Mouse (Mus musculus) embryo, embryonic 10 days (tissue): ENCODE results near the gene Atg2a.
"Not testable (repeated sequence)": the region's sequence is repeated elsewhere in the genome, so short reads cannot be mapped to it uniquely, and the experiment has no call there.

Experiments
- DNase-seq: peaks from one replicate; pipeline ENCODE4 v3.0.0-alpha.2; 2015; ENCODE audit warnings: low spot score

Gene Atg2a

DNA sequence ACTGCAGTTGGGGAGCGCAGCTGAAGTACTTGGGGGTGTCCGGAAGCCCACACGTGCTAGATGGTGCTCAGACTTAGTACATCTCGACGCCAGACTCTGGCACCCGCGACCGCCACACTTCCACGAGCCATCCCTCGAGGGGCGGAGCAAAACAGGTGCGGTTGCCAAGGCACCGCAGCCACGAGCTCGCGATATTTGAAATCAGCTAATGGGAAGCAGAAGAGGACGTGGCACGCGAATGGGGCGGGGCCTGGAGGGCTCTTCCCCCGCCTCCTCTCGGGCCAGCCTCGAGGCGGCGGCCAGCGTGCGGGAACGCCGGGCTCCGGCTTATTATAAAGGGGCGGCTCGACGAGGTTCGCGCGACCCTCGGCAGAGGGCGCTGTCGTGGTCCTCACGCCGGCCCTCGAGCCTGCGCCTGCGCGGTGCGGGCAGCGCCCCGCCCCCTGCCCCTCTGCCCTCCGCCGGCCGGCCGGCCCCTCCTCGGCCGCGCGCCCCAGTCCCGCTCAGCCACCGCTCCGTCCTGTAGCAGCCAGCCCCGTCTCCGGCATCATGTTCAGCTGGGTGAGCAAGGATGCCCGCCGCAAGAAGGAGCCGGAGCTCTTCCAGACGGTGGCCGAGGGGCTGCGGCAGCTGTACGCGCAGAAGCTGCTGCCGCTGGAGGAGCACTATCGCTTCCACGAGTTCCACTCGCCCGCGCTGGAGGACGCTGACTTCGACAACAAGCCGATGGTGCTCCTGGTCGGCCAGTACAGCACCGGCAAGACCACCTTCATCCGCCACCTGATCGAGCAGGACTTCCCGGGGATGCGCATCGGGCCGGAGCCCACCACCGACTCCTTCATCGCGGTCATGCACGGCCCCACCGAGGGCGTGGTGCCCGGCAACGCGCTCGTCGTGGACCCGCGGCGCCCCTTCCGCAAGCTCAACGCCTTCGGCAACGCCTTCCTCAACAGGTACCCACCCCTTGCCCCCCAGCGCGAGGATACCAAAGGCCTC lies 35.3 kb downstream of the Atg2a start, which contains the start of gene Ehd1:
Gene Ehd1 (plus strand): TSS at position 300 of the 996 bp plus-strand sequence.
- DNase-seq: peak; percentile 99

DNA sequence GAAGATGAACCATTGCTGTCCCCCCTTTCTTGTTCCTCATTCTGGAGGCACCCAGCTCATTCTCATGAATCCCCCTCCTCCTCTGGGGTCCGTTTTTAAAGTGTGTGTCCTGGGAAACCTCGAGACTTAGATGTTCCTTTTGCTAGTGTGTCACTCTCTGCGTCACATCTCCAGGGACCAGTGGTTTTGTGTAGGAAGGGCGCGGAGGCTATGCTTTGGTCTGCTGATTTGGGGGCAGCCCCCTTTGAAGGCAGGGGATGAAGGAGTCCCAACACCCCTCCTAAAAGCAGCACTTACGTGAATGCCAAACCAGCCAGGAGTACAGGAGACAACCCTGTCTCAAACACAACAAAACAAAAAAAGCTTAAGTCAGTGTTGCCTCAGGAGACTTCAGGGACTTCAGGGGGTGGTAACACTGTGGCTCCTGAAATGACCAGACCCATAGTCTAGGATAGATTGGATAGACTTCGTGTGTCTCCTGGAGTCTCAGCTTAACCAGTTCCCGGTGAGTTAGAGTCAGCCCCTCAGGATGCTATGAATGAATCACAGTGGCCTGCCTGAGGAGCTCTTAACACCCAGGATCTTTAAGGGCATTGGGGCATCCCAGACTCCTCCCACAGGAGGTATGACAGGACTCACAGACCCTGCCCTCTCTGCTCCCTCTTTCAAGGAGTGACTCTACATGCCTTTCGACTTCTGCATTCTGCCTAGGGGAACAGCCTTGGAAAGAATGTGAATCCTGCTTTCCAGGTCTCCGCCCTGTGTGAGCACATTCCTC lies 36.4 kb downstream of the Atg2a start:
- DNase-seq: peak; percentile 77

DNA sequence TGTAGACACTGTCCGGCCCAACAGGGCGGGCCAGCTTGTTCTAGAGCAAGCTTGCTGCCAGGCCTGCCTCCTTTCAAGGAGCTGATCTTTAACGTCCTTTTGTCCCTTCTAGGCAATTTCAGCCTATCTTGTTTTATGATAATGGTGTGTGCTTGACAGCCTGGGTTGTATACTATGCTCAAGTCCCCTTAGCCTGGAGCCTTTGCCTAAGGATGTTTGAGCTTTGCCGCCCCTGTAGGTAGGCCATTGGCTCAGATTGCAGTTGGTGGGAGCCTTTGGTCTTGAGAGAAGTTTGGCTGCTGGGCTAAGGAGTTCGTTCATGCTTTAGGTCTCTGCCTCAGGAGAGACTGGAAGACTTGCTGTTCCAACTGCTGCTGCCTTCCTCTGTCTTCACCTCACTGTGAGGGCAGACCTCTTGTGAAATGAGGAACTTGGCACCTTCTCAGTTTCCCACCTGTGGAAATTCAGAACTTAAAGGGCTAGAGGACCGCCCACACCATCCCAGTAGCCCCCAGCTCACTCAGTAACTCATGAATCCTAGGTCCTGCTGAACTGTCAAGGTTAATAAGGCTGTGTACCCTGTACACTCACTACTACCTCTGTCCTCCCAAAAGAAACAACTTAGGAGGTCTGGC lies 37.1 kb downstream of the Atg2a start:
- no peak for DNase-seq

DNA sequence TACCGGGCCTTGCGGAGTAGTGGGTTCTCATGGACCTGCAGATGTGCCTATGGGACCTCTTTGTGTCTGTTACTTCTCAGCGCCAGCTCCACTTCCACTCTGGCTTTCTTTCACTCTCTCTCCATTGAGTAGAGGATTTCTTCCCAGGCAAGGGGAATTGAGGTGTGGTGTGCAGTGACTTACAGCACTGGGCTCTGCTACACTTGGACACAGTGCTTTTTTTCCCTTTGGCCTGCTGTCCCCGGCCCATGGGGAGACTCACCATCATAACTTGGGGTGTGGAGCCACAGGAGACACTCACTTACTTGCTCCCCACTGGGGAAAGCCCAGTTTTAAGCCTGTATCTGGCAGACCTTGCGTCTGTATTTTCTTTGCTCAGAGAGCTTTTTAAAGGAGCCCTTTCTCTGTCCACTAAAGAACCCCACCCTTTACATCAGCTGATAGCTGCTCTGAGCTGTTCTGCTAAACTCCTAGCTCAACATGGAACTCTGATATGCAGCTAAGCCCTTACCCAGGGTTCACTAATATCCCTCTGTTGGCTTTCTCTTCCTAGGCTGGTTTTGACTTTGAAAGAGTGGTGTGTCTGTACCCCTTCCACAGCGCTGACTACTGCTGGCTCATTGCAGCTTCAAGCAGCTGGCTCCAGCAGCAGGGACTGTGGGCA lies 38.1 kb downstream of the Atg2a start:
- DNase-seq: no peak

DNA sequence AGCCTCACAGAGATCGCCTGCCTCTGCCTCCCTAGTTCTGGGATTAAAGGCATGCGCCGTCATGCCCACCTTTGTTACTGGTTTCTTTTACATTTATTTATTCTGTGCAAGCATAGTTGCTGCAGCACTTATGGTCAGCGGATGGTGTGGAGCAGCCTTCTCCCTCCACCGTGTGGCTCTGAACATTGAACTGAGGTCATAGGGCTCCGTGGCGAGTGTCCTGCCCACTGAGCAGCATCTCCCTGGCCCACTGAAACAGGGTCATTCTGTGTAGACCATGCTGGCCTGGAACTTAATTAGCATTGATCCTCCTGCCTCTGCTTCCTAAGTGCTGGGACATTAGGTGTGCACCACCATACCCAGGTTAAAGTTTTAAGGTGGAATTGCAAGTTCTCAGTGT lies 39.1 kb downstream of the Atg2a start:
- no peak for DNase-seq

DNA sequence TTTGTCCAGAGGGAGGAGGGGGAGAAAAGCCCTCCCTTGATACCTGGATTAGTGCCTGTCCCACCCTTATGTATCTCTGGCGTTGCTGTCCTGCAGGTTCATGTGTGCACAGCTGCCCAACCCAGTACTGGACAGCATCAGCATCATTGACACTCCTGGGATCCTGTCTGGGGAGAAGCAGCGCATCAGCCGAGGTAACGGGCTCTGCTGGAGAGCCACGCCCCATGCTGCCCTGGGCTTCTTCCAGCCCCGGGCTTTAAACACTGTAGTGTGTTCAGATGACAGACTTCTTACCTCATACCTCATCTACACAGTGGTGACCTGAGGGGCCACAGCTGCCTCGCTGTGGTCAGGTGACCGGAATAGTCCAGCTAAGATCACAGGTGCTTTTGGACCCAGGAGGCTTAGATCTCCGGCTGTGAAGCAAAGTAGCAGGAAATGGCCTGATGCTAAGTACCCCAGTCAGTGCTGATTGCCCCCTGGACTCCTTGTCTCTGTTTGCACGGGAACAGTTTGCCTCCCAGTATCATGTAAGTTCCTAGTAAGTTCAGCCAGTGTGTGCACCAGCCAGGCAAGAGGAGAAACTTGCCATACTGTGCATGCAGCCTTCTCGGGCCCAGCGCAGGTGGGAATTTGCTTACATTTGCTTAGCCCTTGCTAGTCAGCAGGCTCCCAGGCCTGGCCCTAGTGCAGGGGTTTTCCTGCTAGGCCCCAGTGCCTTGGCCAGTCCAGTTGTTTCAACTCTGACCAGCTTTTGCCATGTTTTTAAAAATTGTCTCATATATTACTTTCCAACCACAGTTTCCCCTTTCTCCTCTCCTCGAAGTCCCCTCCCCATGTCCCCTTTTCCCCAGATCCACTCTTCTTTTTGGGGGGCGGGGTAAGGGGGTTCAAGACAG lies 39.9 kb downstream of the Atg2a start:
- DNase-seq: no peak

DNA sequence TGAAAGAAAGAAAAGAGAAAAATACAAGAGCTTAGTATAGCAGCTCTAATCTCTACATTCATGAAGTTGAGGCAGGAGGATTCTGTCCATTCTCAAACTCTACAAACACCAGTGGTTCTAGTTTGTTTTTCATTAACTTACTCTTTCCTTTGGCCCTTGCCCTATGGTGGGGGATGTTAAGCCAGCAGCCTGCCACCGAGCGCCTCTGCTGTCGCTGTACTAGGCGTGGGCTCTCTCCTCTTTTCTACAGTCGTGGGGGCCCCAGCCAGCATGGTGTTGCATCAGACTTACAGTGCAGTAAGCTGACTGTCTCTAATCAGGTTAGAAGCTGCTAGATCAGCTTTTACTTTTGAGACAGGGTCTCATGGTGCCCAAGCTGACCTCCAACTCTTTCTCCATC lies 41.5 kb downstream of the Atg2a start:
- DNase-seq: no peak

DNA sequence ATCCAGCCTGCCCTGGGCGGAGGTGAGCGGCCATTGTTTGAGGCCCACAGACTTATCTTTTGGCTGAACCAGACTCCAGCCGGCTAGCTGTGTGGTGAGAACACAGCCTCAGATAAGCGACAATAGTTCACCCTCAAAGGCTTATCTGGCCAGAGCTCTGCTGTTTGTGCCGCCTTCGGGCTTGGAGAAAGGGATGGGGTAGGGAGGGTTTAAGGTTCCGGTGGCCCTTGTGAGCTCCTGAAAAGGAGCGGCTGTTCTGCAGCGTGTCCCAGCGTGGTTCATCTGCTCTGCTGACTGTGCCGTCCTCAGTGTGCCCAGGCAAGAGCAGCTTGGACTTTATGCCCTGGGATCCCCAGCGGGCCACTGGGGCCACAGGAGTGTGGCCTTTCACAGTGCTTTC lies 43.0 kb downstream of the Atg2a start:
- DNase-seq: no peak

DNA sequence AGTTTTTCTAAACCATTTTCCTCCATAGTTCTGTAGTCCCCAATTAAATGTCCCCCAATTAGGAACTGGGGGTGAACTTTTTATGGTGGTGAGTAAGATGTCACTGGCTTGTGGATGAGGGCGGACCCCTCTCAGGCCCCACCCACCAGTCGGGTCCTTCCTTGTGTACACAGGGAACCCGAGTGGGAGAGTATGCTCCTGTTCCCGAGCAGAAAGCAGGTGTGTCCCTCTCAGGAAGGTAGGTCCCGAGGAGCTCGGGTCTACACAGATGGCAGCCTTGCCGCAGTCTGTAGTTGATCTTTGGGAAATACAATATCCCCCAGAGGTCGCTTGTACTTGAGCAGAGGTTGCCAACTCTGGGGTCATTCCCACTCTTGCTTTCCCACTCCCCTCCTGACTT lies 43.8 kb downstream of the Atg2a start:
- DNase-seq: no peak

DNA sequence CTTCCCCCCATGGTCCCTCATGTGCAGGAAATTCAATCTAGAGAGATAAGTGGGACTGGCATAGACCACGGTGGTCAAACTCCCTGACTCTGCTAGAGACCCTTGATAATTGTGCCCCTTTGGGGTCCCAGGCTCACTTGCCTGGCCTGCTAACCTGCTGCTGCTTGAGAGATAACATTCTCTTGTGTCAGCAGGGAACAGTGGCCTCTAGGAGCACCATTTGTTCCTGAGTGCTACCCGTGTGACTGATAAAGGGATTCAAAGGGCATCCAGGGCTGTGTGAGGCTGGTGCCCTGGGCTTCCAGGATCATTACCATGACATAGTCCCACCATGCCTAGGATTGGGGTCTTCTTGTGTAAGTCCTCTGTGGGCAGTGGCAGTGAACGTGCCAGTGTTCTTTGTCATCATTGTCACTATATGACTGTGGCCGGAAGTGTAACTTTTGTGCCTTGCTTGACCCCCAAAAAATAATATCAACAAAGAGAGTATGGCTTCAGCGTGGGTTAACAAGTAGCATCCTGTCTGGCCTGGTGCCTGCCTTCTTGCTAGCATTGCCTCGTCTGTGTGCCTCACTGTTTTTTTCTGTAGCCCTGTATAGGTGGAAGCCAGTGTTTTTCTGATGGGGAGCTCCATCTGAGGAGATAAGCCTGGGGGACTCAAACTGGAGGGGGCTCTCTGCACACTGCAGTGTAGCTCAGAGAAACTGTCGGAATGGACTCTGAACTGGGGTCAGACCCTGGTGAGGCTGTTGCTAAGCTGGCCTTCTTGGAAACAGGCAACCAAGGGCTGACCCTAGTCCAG lies 44.4 kb downstream of the Atg2a start:
- no peak for DNase-seq

DNA sequence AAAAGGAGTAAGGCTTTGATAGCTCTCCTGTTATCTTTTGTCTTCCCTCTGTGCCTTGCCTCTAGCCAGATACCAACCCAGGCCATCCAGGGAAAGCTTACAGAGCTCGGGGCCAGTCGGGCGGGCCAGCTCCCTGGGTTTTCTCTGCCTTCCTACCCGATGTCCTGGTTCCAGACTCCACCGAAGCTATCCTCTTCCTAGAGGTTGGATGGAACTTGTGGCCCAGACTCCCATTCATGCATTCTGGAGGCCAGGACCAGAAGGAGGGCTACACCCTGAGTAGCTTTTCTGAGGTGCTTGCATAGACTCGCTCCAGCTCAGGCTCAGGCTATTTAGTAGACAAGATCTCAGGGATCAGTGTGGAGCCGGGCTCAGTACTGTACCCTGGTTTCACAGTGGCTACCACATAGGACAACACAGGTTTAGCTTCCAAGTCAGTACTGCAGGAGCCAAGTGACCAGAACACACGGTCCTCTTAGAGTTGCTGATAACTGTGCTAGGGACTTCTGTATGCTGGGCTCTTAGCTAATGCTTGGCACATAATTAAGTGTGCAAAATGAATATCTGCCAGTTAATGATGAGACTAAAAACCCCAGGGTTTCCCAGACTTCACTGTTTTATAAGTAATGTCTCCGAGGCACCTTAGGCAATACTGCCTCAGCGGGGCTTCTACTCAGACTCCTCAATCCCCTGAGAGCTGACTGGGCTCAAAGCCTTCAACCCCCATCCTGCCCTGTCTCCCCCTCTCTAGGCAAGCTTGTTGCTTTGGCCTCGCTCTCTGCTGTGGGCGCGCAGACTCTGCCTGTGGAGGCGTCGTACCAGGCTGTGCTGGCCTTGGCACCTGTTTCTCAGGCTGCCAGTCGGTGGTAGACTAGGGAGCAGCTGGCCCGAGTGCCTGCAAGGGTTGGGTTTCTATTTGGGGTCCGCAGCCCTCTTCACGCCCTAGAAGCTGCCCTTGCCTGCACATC lies 45.2 kb downstream of the Atg2a start:
- DNase-seq: no peak

DNA sequence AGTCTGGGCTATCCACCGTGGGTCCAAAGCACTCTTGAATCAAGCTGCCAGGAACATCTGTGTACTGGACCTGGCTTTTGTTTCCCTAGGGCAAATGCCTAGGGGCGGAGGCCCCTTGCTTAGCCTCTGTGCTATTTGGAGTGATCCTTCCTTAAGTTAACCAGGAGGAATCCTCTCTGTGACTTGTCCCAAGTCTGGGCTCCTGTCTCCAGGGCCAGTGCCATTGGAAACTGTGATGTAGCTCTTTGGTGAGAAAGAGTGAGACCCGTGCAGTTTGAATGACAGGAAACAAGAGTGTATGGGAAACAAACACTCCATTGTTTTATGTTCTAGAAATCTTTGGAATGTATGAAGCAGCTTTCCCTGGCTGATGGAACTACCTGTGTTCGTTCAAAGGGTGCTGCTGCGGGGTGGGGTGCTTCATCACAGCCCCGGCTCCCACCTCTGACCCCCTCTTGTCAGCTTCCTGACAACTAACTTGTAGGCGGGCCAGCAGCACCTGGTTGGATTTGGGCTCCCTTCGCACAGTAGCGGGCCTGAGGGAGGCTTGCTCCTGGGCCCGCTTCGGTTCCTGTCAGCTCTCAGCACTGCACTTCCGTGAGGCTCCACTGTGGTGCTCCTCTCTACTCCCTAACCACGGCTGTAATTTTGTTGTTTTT lies 46.9 kb downstream of the Atg2a start:
- no peak for DNase-seq

DNA sequence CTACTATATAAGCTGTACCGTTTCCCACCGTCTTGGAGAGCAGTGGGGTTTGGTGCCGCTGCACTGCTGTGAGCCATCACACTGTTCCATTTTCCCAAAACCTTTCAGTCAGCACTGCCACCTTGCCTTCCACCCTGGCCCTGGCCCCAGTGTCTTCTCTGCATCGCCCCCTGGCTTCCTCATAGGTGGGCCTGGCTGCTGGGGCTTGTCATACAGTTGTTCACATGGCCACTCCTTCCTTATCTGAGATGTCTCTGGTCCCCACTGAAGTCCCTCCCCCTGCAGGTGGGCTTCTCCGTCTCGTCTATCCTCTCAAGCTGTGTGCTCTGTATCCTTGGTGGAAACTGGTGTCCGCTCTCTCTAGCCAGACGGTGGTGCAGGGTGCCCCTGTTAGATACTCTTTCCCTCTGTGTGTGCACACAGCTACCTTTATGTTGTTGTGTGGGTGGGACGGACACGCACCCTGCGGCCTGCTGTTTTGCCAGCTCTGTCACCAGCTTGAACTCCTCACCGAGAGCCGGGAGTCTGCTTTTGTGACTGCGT lies 48.3 kb downstream of the Atg2a start:
- no peak for DNase-seq

DNA sequence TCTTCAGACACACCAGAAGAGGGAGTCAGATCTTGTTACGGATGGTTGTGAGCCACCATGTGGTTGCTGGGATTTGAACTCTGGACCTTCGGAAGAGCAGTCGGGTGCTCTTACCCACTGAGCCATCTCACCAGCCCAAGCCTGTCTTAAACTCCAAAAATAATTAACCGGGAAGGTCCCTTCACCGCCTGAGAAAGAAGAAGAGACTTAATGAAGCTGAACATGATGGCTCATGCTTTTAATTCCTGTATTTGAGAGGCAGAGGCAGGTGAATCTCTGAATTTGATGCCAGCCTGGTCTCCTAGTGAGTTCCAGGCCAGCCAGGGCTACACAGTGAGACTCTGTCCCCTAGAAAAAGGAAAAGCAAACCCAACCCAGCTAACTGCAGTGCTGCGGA lies 49.2 kb downstream of the Atg2a start:
- DNase-seq: not testable (repeated sequence)

DNA sequence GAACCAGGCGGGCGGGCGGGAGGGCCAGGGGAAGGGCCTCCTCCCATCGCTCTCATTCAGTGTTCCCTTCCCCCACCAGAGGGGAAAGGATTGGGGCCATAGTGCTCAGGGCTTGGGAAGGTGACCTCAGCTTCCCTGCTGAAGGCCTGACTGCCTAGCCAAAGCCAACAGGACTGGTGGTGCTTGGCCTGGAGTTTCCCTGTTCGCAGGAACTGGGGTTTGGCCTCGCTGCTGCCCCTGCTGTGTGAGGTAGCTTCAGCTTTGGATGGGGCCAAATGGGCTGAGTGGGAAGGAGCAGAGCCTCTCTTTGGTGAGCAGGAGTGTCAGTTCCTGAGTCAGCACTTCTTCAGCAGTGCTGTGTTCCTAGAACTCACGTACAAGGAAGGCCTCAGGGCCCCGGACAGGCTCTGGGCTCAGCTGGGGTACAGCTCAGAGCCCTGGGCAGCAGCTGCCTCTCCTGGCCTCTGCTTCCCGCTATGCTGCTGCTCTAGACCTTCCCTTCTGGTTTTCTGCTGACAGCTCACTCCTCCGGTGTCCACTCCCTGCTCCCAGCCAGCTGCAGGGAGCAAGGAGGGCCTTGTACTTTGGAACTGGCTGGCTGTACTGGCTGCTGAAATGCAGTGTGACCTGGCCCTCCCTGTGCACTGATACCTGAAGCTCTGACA lies 49.8 kb downstream of the Atg2a start:
- no peak for DNase-seq

DNA sequence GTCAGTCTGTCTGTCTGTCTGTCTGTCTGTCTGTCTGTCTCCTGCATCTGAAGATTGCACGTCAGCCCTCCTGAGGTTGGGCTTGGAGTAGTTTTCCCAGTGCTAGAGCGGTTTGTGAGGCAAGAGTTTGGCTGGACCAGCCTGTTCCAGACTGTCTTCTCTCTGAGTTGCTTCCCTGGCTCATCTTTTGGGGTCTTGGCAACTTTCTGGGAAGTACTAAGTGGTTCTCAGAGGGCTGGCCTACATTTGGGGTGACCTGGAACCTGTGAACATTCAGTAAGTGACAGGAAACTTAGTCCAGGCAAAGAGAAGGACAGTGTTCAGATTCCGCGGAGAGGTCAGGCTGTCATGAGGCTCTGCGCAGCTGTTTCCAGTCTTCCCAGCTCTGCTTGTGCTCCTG lies 50.8 kb downstream of the Atg2a start:
- DNase-seq: no peak

DNA sequence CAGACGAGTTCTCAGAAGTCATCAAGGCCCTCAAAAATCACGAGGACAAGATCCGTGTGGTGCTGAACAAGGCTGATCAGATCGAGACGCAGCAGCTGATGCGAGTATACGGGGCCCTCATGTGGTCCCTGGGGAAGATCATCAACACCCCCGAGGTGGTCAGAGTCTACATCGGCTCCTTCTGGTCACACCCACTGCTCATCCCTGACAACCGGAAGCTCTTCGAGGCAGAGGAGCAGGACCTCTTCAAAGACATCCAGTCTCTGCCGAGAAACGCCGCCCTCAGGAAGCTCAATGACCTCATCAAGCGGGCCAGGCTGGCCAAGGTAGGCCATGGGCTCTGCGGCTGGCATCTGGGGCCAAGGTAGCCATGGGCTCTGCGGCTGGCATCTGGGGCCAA lies 52.8 kb downstream of the Atg2a start:
- no peak for DNase-seq
